12 mouse cellular contexts compared by ENCODE assay signal in the genomic region with DNA sequence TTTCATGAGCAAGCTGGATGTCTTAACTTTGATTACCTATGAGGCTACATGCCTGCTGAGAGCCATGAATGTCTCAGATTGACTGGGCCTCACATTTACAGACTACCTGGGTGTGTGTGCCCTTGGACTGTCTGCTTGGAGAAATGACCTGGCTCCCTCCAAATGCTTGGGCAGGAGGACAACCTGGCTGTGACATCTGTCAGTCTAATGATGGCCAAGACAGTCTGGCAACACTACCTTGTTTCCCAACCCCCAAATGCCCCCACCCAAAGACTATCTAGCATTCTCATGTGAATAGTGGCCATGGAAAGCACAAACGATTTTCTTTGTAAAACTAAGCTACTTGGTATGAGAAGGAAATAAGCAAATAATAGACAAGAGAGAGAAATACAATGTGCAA.
"Had no signal": no experiment of that assay in that cellular context is flagged by ENCODE, and none has a peak within 500 bp of the region (broad histone marks: within the 10 kb centered on the region; RNA-seq: fewer than 3 reads in every experiment).

No protein-coding gene starts in this region.

- H3K4me1 ChIP-seq: liver, embryonic 12.5 days; megakaryocyte, embryonic 14.5 days; midbrain, embryonic 13.5 days had no signal

- DNase-seq: kidney, adult 9 months; kidney, postnatal 10 days; layer of hippocampus, postnatal 36 days; lung, embryonic 14.5 days; lung, postnatal 10 days; lung, postnatal 4 days; thymus, postnatal 14 days had no signal

- ATAC-seq: liver, embryonic 12.5 days; midbrain, embryonic 13.5 days had no signal

- H3K9ac ChIP-seq: limb, embryonic 15.5 days; liver, embryonic 12.5 days; lung, embryonic 14.5 days; midbrain, embryonic 13.5 days had no signal

- H3K36me3 ChIP-seq: limb, embryonic 15.5 days; liver, embryonic 12.5 days had no signal

- H3K9me3 ChIP-seq: limb, embryonic 15.5 days; liver, embryonic 12.5 days; midbrain, embryonic 13.5 days had no signal

- H3K27ac ChIP-seq: limb, embryonic 15.5 days; liver, embryonic 12.5 days; midbrain, embryonic 13.5 days; stomach, postnatal 0 days had no signal

- H3K27me3 ChIP-seq: limb, embryonic 15.5 days; liver, embryonic 12.5 days; megakaryocyte, embryonic 14.5 days; midbrain, embryonic 13.5 days had no signal

- H3K4me2 ChIP-seq: limb, embryonic 15.5 days; liver, embryonic 12.5 days; lung, embryonic 14.5 days; midbrain, embryonic 13.5 days had no signal

- H3K4me3 ChIP-seq: limb, embryonic 15.5 days; liver, embryonic 12.5 days; megakaryocyte, embryonic 14.5 days; midbrain, embryonic 13.5 days had no signal
